Mouse (Mus musculus) thymus, adult 2 months (tissue): ENCODE data around the gene Fam208b. TPM values are rescaled to one million over a fixed set of nuclear protein-coding genes. Genes with fewer than 3 reads are reported as not detected.
"Not testable (repeated sequence)": the region's sequence is repeated elsewhere in the genome, so short reads cannot be mapped to it uniquely, and the experiment has no call there.

Experiments used
- DNase-seq: peaks from one replicate; pipeline ENCODE4 v3.0.0; 2021
- H3K27ac ChIP-seq: fragments of 200-500 bp; 2 replicates; pipeline ENCODE4 v1.5.1; 2012; ENCODE audit warnings: low read length, control low read depth; ENCODE audit not compliant: control insufficient read depth, insufficient read depth
- H3K27me3 ChIP-seq: fragments of 200-500 bp; 2 replicates; pipeline ENCODE4 v1.6.1; 2012; ENCODE audit warnings: mild to moderate bottlenecking, low read length, moderate library complexity, mixed read lengths; ENCODE audit not compliant: control insufficient read depth, insufficient read depth
- H3K36me3 ChIP-seq: fragments of 200-500 bp; 2 replicates; pipeline ENCODE4 v1.6.1; 2012; ENCODE audit warnings: mild to moderate bottlenecking, low read length, moderate library complexity; ENCODE audit not compliant: control insufficient read depth, insufficient read depth
- H3K4me1 ChIP-seq: fragments of 200-500 bp; replicated peaks from 2 replicates; pipeline ENCODE4 v1.6.1; 2012; ENCODE audit warnings: low read length; ENCODE audit not compliant: control insufficient read depth, insufficient read depth
- H3K4me3 ChIP-seq: fragments of 200-500 bp; 2 replicates; pipeline ENCODE4 v1.5.1; 2012; ENCODE audit warnings: mild to moderate bottlenecking, low read length, control low read depth, moderate library complexity; ENCODE audit not compliant: control insufficient read depth, insufficient read depth
- CTCF ChIP-seq: fragments of 200-500 bp; IDR thresholded peaks from 2 replicates; pipeline ENCODE4 v1.5.1; 2012; ENCODE audit warnings: mild to moderate bottlenecking, control low read depth, low read length, moderate library complexity, borderline replicate concordance; ENCODE audit not compliant: control insufficient read depth, poor library complexity, insufficient read depth; ENCODE audit errors: extremely low read depth
- POLR2A ChIP-seq: fragments of 200-500 bp; IDR thresholded peaks from 2 replicates; pipeline ENCODE4 v1.6.1; 2012; ENCODE audit warnings: mild to moderate bottlenecking, low read length, control low read depth, moderate library complexity; ENCODE audit not compliant: control insufficient read depth, poor library complexity, insufficient read depth; ENCODE audit errors: extremely low read depth
- WGBS: fragments of 180-500 bp; shearing (Covaris S2); methylation state at CpG from one replicate; pipeline ENCODE4 v1.1.7; 2018; 5-methylcytosine and 5-hydroxymethylcytosine counted together
- polyA plus RNA-seq: library from polyadenylated mRNA; depleted of rRNA; stranded (reverse); fragments of >200 nt; gene quantifications from 2 replicates; pipeline ENCODE4 v1.2.3, GENCODE M21; 2012; rRNA removed

The Fam208b gene
- polyA plus RNA-seq, 1 experiment: 9.2 TPM

DNA sequence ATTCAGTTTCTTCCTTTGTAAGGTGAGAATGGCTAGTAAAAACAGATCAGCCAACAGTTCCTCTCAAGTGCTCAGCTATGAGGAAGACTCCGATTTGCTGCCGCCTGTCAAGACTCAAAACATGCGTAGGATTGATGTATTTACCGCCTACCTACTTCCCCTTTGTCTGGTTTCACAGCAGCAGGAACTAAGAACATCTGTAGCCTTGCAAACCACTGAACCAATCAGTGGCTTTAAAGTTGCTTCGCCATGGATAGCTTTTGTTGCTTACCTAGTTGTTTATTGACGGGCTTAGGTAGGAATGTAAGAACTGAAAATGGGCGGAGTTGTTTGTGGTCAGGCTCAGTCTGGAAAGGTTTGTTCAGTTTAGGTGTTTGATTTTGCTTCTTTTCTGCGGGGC lies 84.6 kb downstream of the Fam208b start:
- H3K36me3 ChIP-seq: no peaks in the 10 kb centered on the region
- peak overlapping the region; percentile 78 for H3K27ac ChIP-seq
- 22% methylated on average over 8 of the region's 8 CpGs for WGBS
- TF ChIP-seq POLR2A (no peak), CTCF (no peak)
- no peak overlapping the region for H3K4me3 ChIP-seq
- DNase-seq: peak; percentile 24
- H3K27me3 ChIP-seq: no peaks in the 10 kb centered on the region
- H3K4me1 ChIP-seq: no peaks in the 10 kb centered on the region; the same call in 1 of the 2 replicates

DNA sequence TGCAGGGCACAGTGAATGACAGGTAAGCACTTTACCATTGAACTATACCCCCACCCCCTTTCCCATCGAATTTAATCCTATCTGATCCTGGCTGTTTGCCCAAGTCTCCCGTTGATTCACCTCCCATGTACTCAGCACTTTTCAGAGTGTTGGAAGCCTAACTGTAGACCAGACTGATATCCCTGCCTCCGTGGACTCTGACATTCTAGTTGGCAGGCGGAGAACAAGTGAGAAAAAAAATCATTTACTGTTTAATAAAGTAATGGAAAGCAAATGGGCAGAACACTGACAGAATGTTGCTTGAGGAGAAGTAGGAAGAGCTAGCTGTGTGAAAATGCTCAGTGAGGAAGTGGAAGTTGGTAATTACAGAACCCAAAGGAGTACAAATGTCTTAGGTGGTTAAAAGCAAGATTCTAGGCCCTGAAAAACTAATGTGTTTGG lies 85.3 kb downstream of the Fam208b start:
- H3K4me1 ChIP-seq: no peaks in the 10 kb centered on the region; the same call in 1 of the 2 replicates
- no peaks in the 10 kb centered on the region for H3K27me3 ChIP-seq
- no peak overlapping the region for H3K27ac ChIP-seq
- TF ChIP-seq POLR2A (no peak), CTCF (no peak)
- no peak overlapping the region for H3K4me3 ChIP-seq
- WGBS: 86% methylated on average over 4 of the region's 4 CpGs
- no peaks in the 10 kb centered on the region for H3K36me3 ChIP-seq
- DNase-seq: no peak

GRCm38 (mm10) chr13:3523946-3524345 lies 87.0 kb downstream of the Fam208b start:
- H3K4me3 ChIP-seq: no peak overlapping the region
- H3K4me1 ChIP-seq: no peaks in the 10 kb centered on the region; the same call in 1 of the 2 replicates
- WGBS: 93% methylated on average over 1 of the region's 1 CpGs
- H3K36me3 ChIP-seq: no peaks in the 10 kb centered on the region
- H3K27ac ChIP-seq: no peak overlapping the region
- DNase-seq: no peak
- H3K27me3 ChIP-seq: no peaks in the 10 kb centered on the region
- TF ChIP-seq CTCF: no peak
- TF ChIP-seq POLR2A: no peak

DNA sequence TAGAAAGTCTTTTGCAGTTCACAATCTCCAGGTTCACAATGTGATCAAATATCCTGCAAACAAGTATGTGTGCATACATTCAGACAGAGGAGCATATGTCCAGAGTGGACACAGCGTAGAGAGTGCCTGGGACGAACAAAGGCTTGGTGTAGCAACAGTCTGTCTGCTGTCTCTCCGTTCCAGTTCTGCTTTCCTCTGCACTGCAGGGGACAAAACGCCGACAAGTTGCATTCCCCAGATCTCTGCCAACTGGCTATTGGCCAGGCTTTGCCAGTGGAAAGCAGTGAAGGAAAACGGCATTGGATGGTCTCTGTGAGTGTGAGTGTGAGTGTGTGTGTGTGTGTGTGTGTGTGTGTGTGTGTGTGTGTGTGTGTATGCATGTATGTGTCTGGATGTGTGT lies 87.4 kb downstream of the Fam208b start:
- Histone ChIP-seq H3K36me3 (no peaks in the 10 kb centered on the region), H3K27ac (no peak overlapping the region), H3K4me1 (no peaks in the 10 kb centered on the region; the same call in 1 of the 2 replicates), H3K4me3 (no peak overlapping the region), H3K27me3 (no peaks in the 10 kb centered on the region)
- TF ChIP-seq POLR2A: no peak
- no peak for TF ChIP-seq CTCF
- 87% methylated on average over 6 of the region's 6 CpGs for WGBS
- DNase-seq: no peak

- WGBS: 28% methylated on average over 1 of the region's 1 CpGs
- H3K4me3 ChIP-seq, H3K4me1 ChIP-seq, H3K27me3 ChIP-seq, H3K27ac ChIP-seq, H3K36me3 ChIP-seq, DNase-seq: not testable (repeated sequence)
Observed at GRCm38 (mm10) chr13:3519994-3520393, 90.9 kb downstream of the Fam208b start.

- H3K27ac ChIP-seq, H3K4me1 ChIP-seq, DNase-seq, H3K27me3 ChIP-seq, H3K36me3 ChIP-seq, H3K4me3 ChIP-seq: not testable (repeated sequence)
- 19% methylated on average over 4 of the region's 4 CpGs for WGBS
Observed at GRCm38 (mm10) chr13:3519357-3519756, 91.6 kb downstream of the Fam208b start.

Other genes with a start within 250 kb of the Fam208b start
- 176 and 216 TPM in 2 replicates for gene Gdi2, start 73.0 kb downstream of the Fam208b start, polyA plus RNA-seq
- gene Asb13, start 22.9 kb upstream of the Fam208b start, polyA plus RNA-seq: 22.9 and 25.7 TPM in 2 replicates
- gene Calml3, start 193.2 kb upstream of the Fam208b start, polyA plus RNA-seq: 3.5 and 4.9 TPM in 2 replicates
- 0.68 and 1.5 TPM in 2 replicates for gene Calm4, start 226.6 kb upstream of the Fam208b start, polyA plus RNA-seq
- gene Calm5, start 243.1 kb upstream of the Fam208b start, polyA plus RNA-seq: not detected in 2 replicates